Mouse (Mus musculus) forebrain, embryonic 12.5 days (tissue): ENCODE measurements around the gene Tigd4. TPM values are rescaled to one million over a fixed set of nuclear protein-coding genes. Genes with fewer than 3 reads are reported as not detected.

Source experiments
- ATAC-seq: fragments of 200-750 bp; cut with Nextera tagmentation; 2 replicates; pipeline ENCODE4 v1.8.0; 2017; ENCODE audit warnings: moderate TSS enrichment; ENCODE audit not compliant: low FRiP score
- H3K27ac ChIP-seq: fragments of 300-500 bp; sonication (generic); 2 replicates; pipeline ENCODE4 v1.5.1; 2016; ENCODE audit warnings: mild to moderate bottlenecking
- H3K27me3 ChIP-seq: fragments of 300-500 bp; sonication (generic); 2 replicates; pipeline ENCODE4 v1.6.1; 2016; ENCODE audit warnings: mild to moderate bottlenecking
- H3K36me3 ChIP-seq: fragments of 300-500 bp; sonication (generic); replicated peaks from 2 replicates; pipeline ENCODE4 v1.6.1; 2016; ENCODE audit warnings: mild to moderate bottlenecking
- H3K4me1 ChIP-seq: fragments of 300-500 bp; sonication (generic); 2 replicates; pipeline ENCODE4 v1.6.1; 2016
- H3K4me2 ChIP-seq: fragments of 300-500 bp; sonication (generic); 2 replicates; pipeline ENCODE4 v1.6.1; 2016; ENCODE audit warnings: mild to moderate bottlenecking, moderate library complexity
- H3K4me3 ChIP-seq: fragments of 300-500 bp; sonication (generic); replicated peaks from 2 replicates; pipeline ENCODE4 v1.5.1; 2016; ENCODE audit warnings: mild to moderate bottlenecking
- H3K9ac ChIP-seq: fragments of 300-500 bp; sonication (generic); 2 replicates; pipeline ENCODE4 v1.6.1; 2016; ENCODE audit warnings: mild to moderate bottlenecking
- H3K9me3 ChIP-seq: fragments of 300-500 bp; sonication (generic); 2 replicates; pipeline ENCODE4 v1.6.1; 2016
- WGBS: fragments of 180-500 bp; shearing (Covaris S2); methylation state at CpG from one replicate; pipeline ENCODE4 v1.1.7; 2016; 5-methylcytosine and 5-hydroxymethylcytosine counted together
- polyA plus RNA-seq: library from polyadenylated mRNA; unstranded; fragments of >200 nt; fragmentation: Nextera tagmentation; extraction: Ambion mirVana; gene quantifications from 2 replicates; pipeline ENCODE4 v1.2.1, GENCODE M21; 2016

Gene Tigd4
- polyA plus RNA-seq, 1 experiment from 2014 or later = not detected

DNA sequence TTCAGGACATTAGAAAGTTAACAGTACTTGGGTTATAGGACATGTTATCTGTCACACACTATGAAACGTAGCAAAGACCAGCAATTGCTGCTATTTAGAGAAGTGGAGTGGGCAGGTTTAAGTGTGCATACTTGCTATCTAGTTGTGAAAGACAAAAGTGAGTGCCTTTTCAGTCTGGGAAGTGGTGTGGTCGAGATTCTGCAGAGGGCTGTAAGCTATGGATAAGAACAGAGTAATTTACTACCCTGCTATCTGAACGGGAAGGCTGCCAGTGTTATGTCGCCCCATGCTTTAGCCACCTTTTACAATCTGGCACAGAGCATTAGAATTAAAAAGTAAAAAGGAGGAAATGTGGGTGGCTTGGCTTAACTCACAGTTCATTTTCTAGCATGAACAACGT lies 6.6 kb upstream of the Tigd4 start:
- 71% methylated on average over 5 of the region's 5 CpGs for WGBS
- no peaks in the 10 kb centered on the region for H3K36me3 ChIP-seq
- ATAC-seq = no peak

DNA sequence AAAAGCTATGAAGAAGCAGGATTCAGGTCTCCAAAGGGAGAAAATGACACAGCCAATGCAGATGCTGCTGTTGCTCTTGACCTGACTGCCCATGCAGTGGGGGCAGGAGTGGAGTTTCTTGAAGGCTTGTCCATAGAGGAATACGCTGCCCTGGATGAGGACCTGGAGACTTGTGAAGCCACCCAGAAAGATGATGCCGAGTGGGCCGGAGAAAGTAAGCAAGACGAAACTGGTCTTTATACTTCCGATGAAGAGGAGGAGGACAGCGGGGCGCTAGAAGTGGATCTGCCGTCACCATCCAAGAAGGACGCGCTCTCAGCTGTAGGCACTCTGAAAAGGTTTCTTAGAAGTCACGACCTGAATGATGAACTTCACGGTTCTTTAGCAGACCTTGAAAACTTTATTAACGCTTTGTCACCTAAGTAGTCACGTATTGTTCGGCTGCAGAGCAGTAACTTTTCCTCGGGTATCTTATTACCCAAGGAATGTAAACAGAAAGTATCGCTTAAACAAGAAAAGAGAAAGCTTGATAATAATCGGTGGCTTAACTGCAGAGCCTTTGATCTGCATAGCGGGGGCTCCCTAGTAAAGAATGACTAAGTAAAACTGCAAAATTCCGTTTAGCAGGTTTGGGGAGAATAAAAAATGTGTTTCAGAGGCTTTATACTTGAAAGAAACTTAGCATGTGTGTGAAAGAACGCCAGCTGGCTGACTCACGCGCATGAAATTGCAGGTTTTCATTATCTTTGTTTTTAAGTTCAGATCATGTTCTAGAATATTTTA lies 1.7 kb downstream of the Tigd4 start:
- no peaks in the 10 kb centered on the region for H3K9me3 ChIP-seq
- H3K4me2 ChIP-seq = peak overlapping the region; percentile 39
- H3K36me3 ChIP-seq = no peaks in the 10 kb centered on the region
- H3K9ac ChIP-seq = no peak overlapping the region
- peaks cover 22% of the 10 kb centered on the region for H3K27me3 ChIP-seq
- WGBS = 17% methylated on average over 23 of the region's 23 CpGs
- no peak overlapping the region for H3K27ac ChIP-seq
- no peak for ATAC-seq
- H3K4me3 ChIP-seq = peak overlapping the region; percentile 15
- peaks cover 13% of the 10 kb centered on the region for H3K4me1 ChIP-seq

More for the DNA sequence above, 6.6 kb upstream of the Tigd4 start:
- Histone ChIP-seq H3K27ac (no peak overlapping the region), H3K4me3 (no peak overlapping the region), H3K9me3 (no peaks in the 10 kb centered on the region), H3K4me1 (peaks cover 10% of the 10 kb centered on the region), H3K27me3 (peaks cover 4% of the 10 kb centered on the region; the same call in 1 of the 2 replicates), H3K9ac (no peak overlapping the region), H3K4me2 (no peak overlapping the region)

DNA sequence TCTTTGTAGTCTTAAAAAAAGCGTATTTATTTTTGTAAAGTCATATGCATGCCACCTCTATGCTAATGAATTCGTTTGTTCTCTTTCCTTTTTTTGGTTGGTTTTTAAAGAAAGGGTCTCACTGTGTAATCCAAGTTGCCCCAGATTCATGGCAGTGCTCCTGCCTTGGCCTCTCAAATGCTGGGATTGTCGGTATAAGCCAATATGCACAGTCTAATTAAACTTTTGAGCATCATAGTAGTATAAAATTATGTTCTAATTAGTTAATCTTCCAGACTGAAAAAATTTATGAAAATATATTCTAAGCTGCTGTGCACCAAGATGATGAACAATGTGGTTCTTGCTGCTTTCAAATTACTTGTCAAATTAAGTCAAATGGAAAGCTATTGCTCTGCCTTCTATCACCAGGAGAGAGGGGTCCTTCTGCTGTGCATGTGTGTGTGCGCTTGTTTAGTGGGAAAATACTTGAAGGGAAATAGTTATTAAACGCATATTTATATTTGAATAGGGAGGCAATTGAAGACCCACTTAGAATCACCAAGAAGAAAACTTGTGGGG lies 2.4 kb downstream of the Tigd4 start:
- H3K27me3 ChIP-seq = peaks cover 22% of the 10 kb centered on the region
- H3K9ac ChIP-seq = no peak overlapping the region
- H3K9me3 ChIP-seq = no peaks in the 10 kb centered on the region
- no peak for ATAC-seq
- H3K4me2 ChIP-seq = peak overlapping the region; percentile 39
- no peaks in the 10 kb centered on the region for H3K36me3 ChIP-seq
- peaks cover 13% of the 10 kb centered on the region for H3K4me1 ChIP-seq
- H3K27ac ChIP-seq = no peak overlapping the region
- 45% methylated on average over 5 of the region's 5 CpGs for WGBS
- H3K4me3 ChIP-seq = no peak overlapping the region

DNA sequence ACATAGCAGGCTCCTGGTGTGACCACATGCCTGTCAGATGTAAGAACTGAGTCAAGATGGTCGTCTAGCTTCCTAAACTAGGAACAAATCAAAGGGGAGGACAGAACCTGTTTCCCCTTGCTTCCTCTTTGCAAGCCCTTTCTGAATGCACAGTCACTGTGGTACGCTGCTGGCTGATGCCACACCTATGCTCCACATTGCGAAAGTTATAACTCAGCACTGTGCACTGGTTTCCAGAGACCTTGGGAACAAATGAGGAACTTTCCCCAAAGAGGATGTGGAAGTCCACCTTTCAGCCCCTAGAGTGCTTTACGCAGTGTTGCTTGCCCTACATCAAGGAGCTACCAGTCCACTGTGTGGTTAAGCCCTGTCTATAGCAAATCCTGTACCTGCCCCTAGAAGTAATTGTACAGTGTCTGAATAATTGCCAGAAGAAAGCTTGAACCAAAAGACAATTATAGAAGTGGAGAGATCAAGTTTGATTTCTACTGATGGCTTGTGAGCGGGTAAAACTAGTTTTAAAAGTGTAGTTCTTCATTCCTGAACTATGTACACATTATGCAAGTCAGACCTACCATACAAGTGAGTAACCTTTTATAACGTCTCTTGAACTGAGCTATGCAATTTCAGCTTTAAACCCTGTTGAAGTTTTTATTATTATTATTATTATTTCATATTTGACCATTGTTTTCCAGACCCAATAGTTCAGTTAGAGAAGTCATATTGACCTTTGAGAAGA lies 4.8 kb downstream of the Tigd4 start:
- Histone ChIP-seq H3K4me1 (peaks cover 13% of the 10 kb centered on the region), H3K27me3 (peaks cover 20% of the 10 kb centered on the region), H3K4me3 (no peak overlapping the region), H3K9me3 (no peaks in the 10 kb centered on the region), H3K9ac (no peak overlapping the region), H3K36me3 (no peaks in the 10 kb centered on the region), H3K4me2 (no peak overlapping the region), H3K27ac (no peak overlapping the region)
- ATAC-seq = no peak
- WGBS = 85% methylated on average over 6 of the region's 6 CpGs

DNA sequence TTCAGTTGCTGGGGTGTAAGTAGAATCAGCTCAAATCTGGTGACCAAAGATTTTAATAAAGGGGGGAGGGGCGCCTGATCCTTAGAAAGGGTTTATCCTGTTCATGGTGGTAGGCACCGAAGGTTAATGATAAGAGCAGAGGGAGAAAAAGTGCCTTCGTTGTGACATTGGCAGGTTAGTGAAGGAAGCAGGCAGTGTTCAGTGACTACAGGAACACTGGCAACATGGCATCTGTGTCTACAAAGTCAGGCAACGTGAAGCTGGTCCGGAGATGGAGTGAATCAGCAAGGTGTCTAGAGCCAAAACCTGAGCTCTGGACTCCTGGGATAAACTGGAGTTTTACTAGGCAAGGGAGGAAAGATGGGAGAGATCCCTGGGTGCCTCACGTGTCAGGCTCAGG lies 5.4 kb downstream of the Tigd4 start:
- Histone ChIP-seq H3K4me1 (peaks cover 13% of the 10 kb centered on the region), H3K9ac (no peak overlapping the region), H3K4me3 (no peak overlapping the region), H3K4me2 (no peak overlapping the region), H3K36me3 (no peaks in the 10 kb centered on the region), H3K27ac (no peak overlapping the region), H3K9me3 (no peaks in the 10 kb centered on the region), H3K27me3 (peaks cover 20% of the 10 kb centered on the region)
- WGBS = 85% methylated on average over 6 of the region's 6 CpGs
- ATAC-seq = no peak

DNA sequence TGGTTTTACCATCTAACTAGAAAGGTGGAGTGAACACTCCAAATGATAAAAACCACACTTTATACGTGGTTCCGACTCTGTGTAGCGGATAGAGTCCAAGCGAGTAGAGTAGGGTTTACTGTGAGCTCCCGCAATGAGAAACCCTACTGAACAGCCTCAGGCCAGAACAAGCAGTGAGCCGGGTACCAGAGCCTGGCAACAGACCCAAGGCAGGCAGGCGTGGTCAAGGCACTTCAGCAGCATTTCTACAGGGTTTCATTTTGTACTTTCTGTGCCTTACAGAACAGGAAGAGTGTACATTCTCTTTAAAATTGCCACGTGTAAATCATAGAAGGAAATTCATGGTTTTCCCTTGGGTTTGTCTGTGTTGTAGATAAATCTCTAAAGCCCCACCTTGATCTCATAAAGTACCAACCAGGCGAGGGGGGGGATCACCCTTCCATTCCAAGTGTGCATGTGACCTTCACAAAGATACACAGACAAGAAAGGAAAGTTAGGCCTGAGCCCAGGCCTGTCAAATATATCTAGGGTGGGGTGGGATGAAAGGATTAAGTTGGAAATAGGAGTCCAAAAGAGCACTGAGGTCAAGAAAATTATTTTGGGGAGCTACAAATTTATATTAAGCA lies 8.6 kb downstream of the Tigd4 start:
- H3K36me3 ChIP-seq = no peaks in the 10 kb centered on the region
- 85% methylated on average over 9 of the region's 9 CpGs for WGBS
- no peak overlapping the region for H3K4me2 ChIP-seq
- no peaks in the 10 kb centered on the region for H3K4me1 ChIP-seq
- no peak overlapping the region for H3K27ac ChIP-seq
- peaks cover 4% of the 10 kb centered on the region; the same call in 1 of the 2 replicates for H3K9me3 ChIP-seq
- no peak overlapping the region for H3K9ac ChIP-seq
- no peak for ATAC-seq
- H3K4me3 ChIP-seq = no peak overlapping the region
- H3K27me3 ChIP-seq = peaks cover 10% of the 10 kb centered on the region

DNA sequence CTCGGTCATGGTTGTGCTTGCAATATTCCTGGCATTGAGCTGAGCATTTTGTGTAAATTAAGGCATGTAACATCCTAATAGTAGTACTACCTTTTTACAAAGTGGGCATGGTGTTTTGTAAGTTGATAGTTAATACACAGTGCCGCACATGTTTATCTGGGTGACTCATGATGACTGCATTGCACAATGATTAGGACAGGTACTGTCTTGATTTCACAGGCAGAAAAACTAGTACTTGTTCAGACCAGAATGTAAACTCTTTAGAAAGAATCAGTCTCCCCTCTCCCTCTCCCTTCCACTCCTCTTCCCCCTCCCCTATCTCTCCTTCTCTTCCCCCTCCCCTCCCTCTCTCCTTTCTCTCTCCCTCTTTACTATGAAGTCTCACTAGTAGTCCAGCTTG lies 9.4 kb downstream of the Tigd4 start:
- 92% methylated on average over 2 of the region's 2 CpGs for WGBS
- H3K36me3 ChIP-seq = no peaks in the 10 kb centered on the region
- ATAC-seq = no peak
- H3K27me3 ChIP-seq = peaks cover 10% of the 10 kb centered on the region; the same call in 1 of the 2 replicates
- H3K4me1 ChIP-seq = no peaks in the 10 kb centered on the region
- H3K9me3 ChIP-seq = peaks cover 4% of the 10 kb centered on the region; the same call in 1 of the 2 replicates
- H3K27ac ChIP-seq = no peak overlapping the region
- H3K4me3 ChIP-seq = no peak overlapping the region
- H3K9ac ChIP-seq = no peak overlapping the region
- H3K4me2 ChIP-seq = no peak overlapping the region

DNA sequence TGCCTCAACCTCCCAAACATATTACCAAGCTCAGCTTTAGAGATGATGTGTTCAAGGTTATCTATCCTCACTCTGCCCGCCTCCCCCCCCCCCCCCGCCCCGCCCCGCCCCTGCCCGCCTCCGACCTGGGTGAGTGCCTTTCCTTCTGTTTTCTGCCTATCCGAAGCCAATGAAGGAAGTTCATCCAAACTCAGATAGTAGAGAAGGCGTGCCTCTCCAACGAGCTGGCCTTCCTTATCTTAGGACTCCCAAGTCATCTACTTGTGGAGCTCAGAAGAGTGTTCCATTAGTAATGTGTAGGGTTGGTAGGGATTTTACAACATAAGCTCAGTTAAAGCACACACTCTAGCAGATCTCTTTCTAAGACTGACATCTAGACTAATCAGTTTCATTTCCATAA lies 9.8 kb downstream of the Tigd4 start:
- no peaks in the 10 kb centered on the region for H3K36me3 ChIP-seq
- no peaks in the 10 kb centered on the region for H3K4me1 ChIP-seq
- ATAC-seq = no peak
- H3K4me3 ChIP-seq = no peak overlapping the region
- H3K9me3 ChIP-seq = peaks cover 4% of the 10 kb centered on the region; the same call in 1 of the 2 replicates
- H3K27ac ChIP-seq = no peak overlapping the region
- no peak overlapping the region for H3K4me2 ChIP-seq
- 68% methylated on average over 7 of the region's 9 CpGs for WGBS
- H3K27me3 ChIP-seq = peaks cover 5% of the 10 kb centered on the region; the same call in 1 of the 2 replicates
- H3K9ac ChIP-seq = no peak overlapping the region

DNA sequence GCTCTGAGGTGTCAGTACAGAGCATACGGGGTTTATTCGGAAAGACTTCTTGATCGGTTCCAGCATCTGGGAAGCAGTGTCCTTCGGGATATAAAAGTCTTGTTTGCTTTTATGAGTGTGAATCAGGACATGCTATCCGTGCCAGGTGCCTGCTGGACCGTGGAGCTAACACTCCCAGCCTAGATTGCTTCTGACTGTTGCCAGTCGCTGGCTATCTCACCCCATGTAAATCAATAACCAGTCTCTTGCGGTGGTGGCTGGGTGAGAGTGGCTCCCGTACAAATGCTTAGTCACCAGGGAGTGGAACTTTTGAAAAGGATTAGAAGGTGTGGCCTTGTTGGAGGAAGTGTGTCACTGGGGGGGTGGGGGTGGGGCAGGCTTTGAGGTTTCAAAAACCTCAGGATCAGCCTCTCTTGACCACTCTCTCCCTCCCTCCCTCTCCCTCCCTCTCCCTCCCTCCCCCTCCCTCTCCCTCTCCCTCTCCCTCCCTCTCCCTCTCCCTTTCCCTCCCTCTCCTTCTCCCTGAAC lies 16.9 kb downstream of the Tigd4 start:
- WGBS = 83% methylated on average over 9 of the region's 9 CpGs
- Histone ChIP-seq H3K9ac (no peak overlapping the region), H3K9me3 (peaks cover 4% of the 10 kb centered on the region; the same call in 1 of the 2 replicates), H3K4me1 (no peaks in the 10 kb centered on the region), H3K27me3 (no peaks in the 10 kb centered on the region), H3K36me3 (no peaks in the 10 kb centered on the region), H3K4me3 (no peak overlapping the region), H3K4me2 (no peak overlapping the region), H3K27ac (no peak overlapping the region)
- no peak for ATAC-seq

DNA sequence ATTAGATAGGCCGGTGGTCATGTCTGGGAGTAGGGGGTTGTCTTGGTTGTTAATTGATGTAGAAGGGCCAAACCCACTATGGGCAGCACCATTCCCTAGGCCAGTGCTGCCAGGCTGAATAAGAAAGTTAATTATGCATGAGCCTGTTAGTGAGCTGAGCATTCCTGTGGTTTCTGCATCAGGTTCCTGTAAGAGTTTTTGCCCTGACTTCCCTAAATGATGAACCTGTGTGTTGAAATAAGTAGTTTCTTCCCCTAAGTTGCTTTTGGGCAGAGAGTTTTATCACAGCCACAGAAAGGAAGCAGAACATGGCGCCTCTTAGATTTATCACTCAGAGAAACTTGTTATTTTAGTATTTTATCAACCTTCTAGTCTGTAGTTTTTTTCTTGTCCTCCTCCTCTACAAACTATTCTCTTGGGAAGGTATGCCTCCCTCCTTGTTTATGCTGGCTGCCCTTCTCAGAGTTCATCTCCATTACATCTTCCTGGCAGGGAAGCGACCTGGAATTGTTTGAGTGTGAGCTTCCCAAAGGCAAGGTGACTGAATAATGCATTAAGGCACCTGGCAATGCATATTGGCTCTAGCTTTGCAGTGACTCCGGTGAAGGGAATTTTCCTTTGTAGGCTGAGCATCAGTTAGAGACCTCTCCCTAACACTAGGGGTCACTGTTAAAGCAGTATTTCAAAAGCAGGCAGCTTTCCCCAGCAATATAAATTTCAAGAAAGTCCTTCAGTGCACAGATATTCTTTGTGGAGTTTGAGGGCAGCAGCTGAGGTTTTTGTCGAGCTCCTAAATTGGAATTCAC lies 21.9 kb downstream of the Tigd4 start:
- no peaks in the 10 kb centered on the region for H3K9me3 ChIP-seq
- no peak overlapping the region for H3K4me3 ChIP-seq
- H3K27ac ChIP-seq = no peak overlapping the region
- no peaks in the 10 kb centered on the region for H3K36me3 ChIP-seq
- no peaks in the 10 kb centered on the region for H3K27me3 ChIP-seq
- ATAC-seq = no peak
- no peak overlapping the region for H3K4me2 ChIP-seq
- no peak overlapping the region for H3K9ac ChIP-seq
- WGBS = 23% methylated on average over 5 of the region's 5 CpGs
- H3K4me1 ChIP-seq = no peaks in the 10 kb centered on the region

DNA sequence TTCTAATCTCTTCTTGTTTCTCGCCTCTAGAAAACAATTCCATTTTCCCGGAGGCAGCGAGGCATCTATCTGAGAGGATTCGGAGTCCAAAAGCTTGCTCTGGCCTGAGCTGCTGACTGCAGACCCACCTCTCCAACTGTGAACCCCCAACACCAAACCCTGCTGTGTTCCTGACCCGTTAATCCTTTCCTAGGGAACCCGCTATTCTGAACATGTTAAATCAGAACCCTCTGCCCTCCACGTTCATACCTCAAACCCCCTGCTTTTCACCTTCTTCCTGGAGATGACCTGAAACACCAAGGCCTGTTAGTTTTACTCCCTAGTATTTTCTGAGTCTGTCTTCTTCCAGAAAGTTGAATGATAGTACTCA lies 22.5 kb downstream of the Tigd4 start:
- 34% methylated on average over 7 of the region's 7 CpGs for WGBS
- no peaks in the 10 kb centered on the region for H3K9me3 ChIP-seq
- H3K4me2 ChIP-seq = no peak overlapping the region
- ATAC-seq = no peak
- H3K4me3 ChIP-seq = no peak overlapping the region
- no peaks in the 10 kb centered on the region for H3K36me3 ChIP-seq
- H3K27ac ChIP-seq = no peak overlapping the region
- H3K27me3 ChIP-seq = no peaks in the 10 kb centered on the region
- H3K4me1 ChIP-seq = no peaks in the 10 kb centered on the region
- no peak overlapping the region for H3K9ac ChIP-seq
